In the genomic region with DNA sequence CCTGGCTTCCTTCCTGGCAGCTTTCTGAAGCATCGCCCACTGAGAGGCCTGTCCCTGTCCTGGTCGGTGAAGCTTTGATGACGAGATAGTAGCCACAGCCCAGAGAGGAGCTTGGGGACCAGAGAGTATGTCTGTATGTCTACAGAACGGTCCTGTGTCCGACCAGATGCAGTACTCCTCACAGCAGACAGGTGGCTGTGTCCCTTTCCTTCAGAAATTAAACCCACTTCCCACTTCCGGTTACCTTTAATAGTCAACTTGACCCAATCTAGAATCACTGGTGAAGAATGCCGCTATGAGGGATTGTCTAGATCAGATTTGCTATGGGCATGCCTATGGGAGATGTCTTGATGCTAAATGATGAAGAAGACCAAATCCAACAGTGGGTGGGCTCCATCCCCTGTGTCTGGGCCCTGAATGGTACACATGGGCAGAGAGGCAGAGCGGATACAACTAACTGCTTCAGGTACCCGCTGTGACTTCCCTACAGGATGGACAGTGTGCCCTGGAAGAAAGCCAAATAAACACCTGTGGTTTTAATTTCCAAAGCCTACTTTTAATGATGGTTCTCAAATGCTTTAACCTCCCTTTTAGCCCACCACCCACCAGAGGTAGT, we compare ENCODE assay signal across 11 mouse cellular contexts. TPM values are rescaled to one million over a fixed set of nuclear protein-coding genes. Genes with fewer than 3 reads are reported as not detected.
DNase-seq lines count a peak whose midpoint lies in the region; ATAC-seq and TF ChIP-seq lines count a peak whose summit lies in the region.
"Had no signal": no experiment of that assay in that cellular context is flagged by ENCODE, and none has a peak within 500 bp of the region (broad histone marks: within the 10 kb centered on the region; RNA-seq: fewer than 3 reads in every experiment).

No protein-coding gene starts in this region.

- no peak overlapping the region for H3K9ac ChIP-seq in kidney, postnatal 0 days (ENCODE audit: low read depth, low read length)
- H3K9ac ChIP-seq: embryonic facial prominence, embryonic 15.5 days; limb, embryonic 15.5 days had no signal

- no peaks in the 10 kb centered on the region for H3K9me3 ChIP-seq in kidney, postnatal 0 days (replicated peaks; ENCODE audit: low read length)
- H3K9me3 ChIP-seq: embryonic facial prominence, embryonic 15.5 days; limb, embryonic 15.5 days had no signal

- no peaks in the 10 kb centered on the region for H3K27me3 ChIP-seq in cerebellum, adult 2 months (ENCODE audit: control insufficient read depth, insufficient read depth, low read length)
- H3K27me3 ChIP-seq in kidney, postnatal 0 days (ENCODE audit: insufficient read depth, low read length), result no peaks in the 10 kb centered on the region
- H3K27me3 ChIP-seq: embryonic facial prominence, embryonic 15.5 days; limb, embryonic 15.5 days had no signal

- WGBS in cerebellum, adult 2 months, result 53% methylated on average over 9 of the region's 9 CpGs
- WGBS in kidney, postnatal 0 days, result 67% methylated on average over 9 of the region's 9 CpGs

- peak overlapping the region; percentile 95 for H3K27ac ChIP-seq in cerebellum, adult 2 months (ENCODE audit: insufficient read depth, low read length)
- H3K27ac ChIP-seq in kidney, postnatal 0 days, result no peak overlapping the region
- H3K27ac ChIP-seq: embryonic facial prominence, embryonic 15.5 days; limb, embryonic 15.5 days; macrophage had no signal

- DNase-seq in cerebellum, adult 2 months, result peak in 1 of 2 experiments; percentile 47
- DNase-seq in cerebellum, postnatal 4 days (ENCODE audit: low spot score in 2 of 2), result no peak
- peak; percentile 47 for DNase-seq in kidney, postnatal 0 days (ENCODE audit: low spot score)
- DNase-seq in kidney, adult 8-10 months, result no peak
- DNase-seq in 3T3-L1 (ENCODE audit: low read depth, low spot score), result peak; percentile 45
- DNase-seq in adipocyte (ENCODE audit: low spot score), result peak; percentile 10
- DNase-seq in neural tube, embryonic 10.5 days (ENCODE audit: extremely low spot score, low spot score), result no peak
- DNase-seq in left cerebral cortex, adult 9 months (ENCODE audit: low spot score in 2 of 2), result no peak

- H3K4me2 ChIP-seq in kidney, postnatal 0 days (ENCODE audit: low read length), result no peak overlapping the region
- H3K4me2 ChIP-seq: embryonic facial prominence, embryonic 15.5 days; limb, embryonic 15.5 days had no signal

- no peak for ATAC-seq in kidney, postnatal 0 days (replicated peaks; ENCODE audit: low FRiP score, low read depth)

- peak; percentile 35; the same call in 1 of the 2 replicates for TF ChIP-seq CTCF in cerebellum, adult 2 months (IDR thresholded peaks at IDR 0.05; ENCODE audit: borderline replicate concordance, insufficient read depth, low read depth, low read length)
- TF ChIP-seq CTCF in kidney, postnatal 0 days (IDR thresholded peaks at IDR 0.05; ENCODE audit: low read depth), result peak; percentile 66

- H3K36me3 ChIP-seq in kidney, postnatal 0 days (ENCODE audit: insufficient read depth, low read length), result no peaks in the 10 kb centered on the region
- H3K36me3 ChIP-seq: embryonic facial prominence, embryonic 15.5 days; limb, embryonic 15.5 days had no signal

- peaks cover 62% of the 10 kb centered on the region for H3K4me1 ChIP-seq in cerebellum, adult 2 months (ENCODE audit: control insufficient read depth, insufficient read depth, low read length)
- H3K4me1 ChIP-seq in kidney, postnatal 0 days (replicated peaks; ENCODE audit: insufficient read depth, low read length), result peaks cover 22% of the 10 kb centered on the region
- H3K4me1 ChIP-seq: embryonic facial prominence, embryonic 15.5 days had no signal

- no peak for TF ChIP-seq POLR2A in cerebellum, adult 2 months (IDR thresholded peaks at IDR 0.05; ENCODE audit: borderline replicate concordance, insufficient read depth, low read length)

- H3K4me3 ChIP-seq in cerebellum, adult 2 months (replicated peaks; ENCODE audit: insufficient read depth, low read depth, low read length), result no peak overlapping the region
- H3K4me3 ChIP-seq in kidney, postnatal 0 days (replicated peaks; ENCODE audit: low read depth, low read length), result no peak overlapping the region
- H3K4me3 ChIP-seq: embryonic facial prominence, embryonic 15.5 days; limb, embryonic 15.5 days had no signal

RNA-seq across cellular contexts. Expression of a gene that starts 22.0 kb away (rescaled TPM):
- polyA plus RNA-seq in cerebellum, adult 2 months (2012; rRNA removed), result 150 and 158 TPM in 2 replicates
- 10.9 and 11.2 TPM in 2 replicates for polyA plus RNA-seq in kidney, postnatal 0 days (2015; fragmentation: Nextera tagmentation; extraction: Ambion mirVana)

Comparison
In these comparisons a context has a peak if more than half of its experiments do, and no peak if none do; other contexts are left out.
1. DNase-seq: peak in kidney, postnatal 0 days (single experiment), 3T3-L1 (single experiment) and adipocyte (single experiment); none in cerebellum, postnatal 4 days (0 of 2), kidney, adult 8-10 months (0 of 2), neural tube, embryonic 10.5 days (single experiment) and left cerebral cortex, adult 9 months (0 of 2).
2. RNA of a gene that starts 22.0 kb away (polyA plus RNA-seq): 150 to 158 TPM in cerebellum, adult 2 months; 10.9 to 11.2 TPM in kidney, postnatal 0 days; every median in the first group is over 10 times any median in the second.